Mouse (Mus musculus) ES-Bruce4 (cell line): ENCODE measurements around the gene Atf7. TPM values are rescaled to one million over a fixed set of nuclear protein-coding genes. Genes with fewer than 3 reads are reported as not detected.

Source experiments
- H3K27ac ChIP-seq: 2 replicates; pipeline ENCODE4 v1.5.1; 2012; ENCODE audit warnings: low read length, inconsistent platforms; ENCODE audit not compliant: insufficient read depth
- H3K27me3 ChIP-seq: 2 replicates; pipeline ENCODE4 v1.6.1; 2012; ENCODE audit warnings: mild to moderate bottlenecking, low read length, inconsistent platforms; ENCODE audit not compliant: control insufficient read depth, poor library complexity, insufficient read depth, severe bottlenecking
- H3K36me3 ChIP-seq: 2 replicates; pipeline ENCODE4 v1.6.1; 2012; ENCODE audit warnings: inconsistent platforms, mild to moderate bottlenecking, low read length, moderate library complexity; ENCODE audit not compliant: control insufficient read depth, poor library complexity, insufficient read depth, severe bottlenecking
- H3K4me1 ChIP-seq: one replicate; pipeline ENCODE4 v1.8.1; 2011; ENCODE audit warnings: low read length; ENCODE audit not compliant: control insufficient read depth, insufficient read depth
- H3K4me3 ChIP-seq: 2 replicates; pipeline ENCODE4 v1.5.1; 2011; ENCODE audit warnings: low read depth, mild to moderate bottlenecking, low read length
- H3K9ac ChIP-seq: 2 replicates; pipeline ENCODE4 v1.6.1; 2012; ENCODE audit warnings: low read depth, mild to moderate bottlenecking, inconsistent platforms; ENCODE audit not compliant: poor library complexity, severe bottlenecking
- H3K9me3 ChIP-seq: replicated peaks from 2 replicates; pipeline ENCODE4 v1.6.1; 2012; ENCODE audit warnings: mild to moderate bottlenecking, low read length, inconsistent platforms; ENCODE audit not compliant: control insufficient read depth, poor library complexity, insufficient read depth, severe bottlenecking
- CTCF ChIP-seq: IDR thresholded peaks from one replicate; pipeline ENCODE4 v1.8.1; 2011; ENCODE audit warnings: low read depth, low read length
- EP300 ChIP-seq: IDR thresholded peaks from 2 replicates; pipeline ENCODE4 v1.6.1; 2011; ENCODE audit warnings: low read depth, low read length; ENCODE audit not compliant: insufficient read depth
- POLR2A ChIP-seq: IDR thresholded peaks from one replicate; pipeline ENCODE4 v1.8.1; 2011; ENCODE audit warnings: low read length; ENCODE audit not compliant: insufficient read depth
- polyA plus RNA-seq: library from polyadenylated mRNA; stranded (reverse); fragments of >200 nt; gene quantifications from 2 replicates; pipeline ENCODE4 v1.2.4, GENCODE M21; 2011; ENCODE audit warnings: low read depth; ENCODE audit not compliant: missing spikeins, insufficient read depth, insufficient read length

Atf7 gene
- polyA plus RNA-seq, 1 experiment = 40.2 TPM

DNA sequence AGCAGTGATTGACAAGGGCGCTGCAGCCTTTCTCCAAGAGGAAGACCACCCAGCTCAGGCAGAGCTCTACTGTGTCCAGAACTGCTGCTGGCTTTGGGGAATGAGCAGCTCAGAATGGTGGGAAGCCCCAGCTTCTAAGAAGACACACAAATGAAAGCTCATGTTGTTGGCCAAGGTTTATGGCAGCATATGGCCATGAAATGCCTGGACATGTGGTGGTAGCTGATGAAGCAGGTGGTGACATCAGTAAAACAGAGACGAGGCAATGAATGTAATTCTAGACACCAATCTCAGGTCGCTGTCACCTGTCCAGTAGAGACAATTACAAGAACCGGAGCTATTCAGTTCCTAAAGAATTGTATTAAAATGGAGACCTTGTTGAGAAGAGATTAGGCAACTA, 80.5 kb downstream of the Atf7 start:
- H3K4me1 ChIP-seq = no peaks in the 10 kb centered on the region
- H3K9me3 ChIP-seq = no peaks in the 10 kb centered on the region
- H3K4me3 ChIP-seq = no peak overlapping the region
- TF ChIP-seq POLR2A = no peak
- TF ChIP-seq CTCF = no peak
- TF ChIP-seq EP300 = no peak
- peaks cover 2% of the 10 kb centered on the region; the same call in 1 of the 2 replicates for H3K36me3 ChIP-seq
- H3K9ac ChIP-seq = no peak overlapping the region
- H3K27ac ChIP-seq = no peak overlapping the region
- H3K27me3 ChIP-seq = no peaks in the 10 kb centered on the region

DNA sequence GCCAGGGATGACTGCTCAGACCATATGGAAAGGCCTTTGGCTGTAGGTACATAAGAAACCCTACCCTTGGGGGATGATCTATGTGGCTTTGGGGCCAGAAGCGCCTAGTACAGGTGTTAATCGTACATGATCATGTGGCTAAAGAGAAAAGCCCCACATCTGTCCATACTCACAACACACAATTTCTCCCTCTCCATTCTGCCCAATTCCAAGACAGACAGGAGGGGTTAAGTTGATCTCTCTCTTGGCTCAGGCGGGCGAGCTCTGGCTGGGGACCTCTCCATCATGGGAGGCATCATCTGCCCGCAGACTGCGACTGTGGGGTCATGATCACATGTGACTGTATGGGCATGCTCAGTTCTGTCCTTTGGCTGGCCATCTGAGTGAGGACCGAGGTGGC, 91.3 kb downstream of the Atf7 start:
- Histone ChIP-seq H3K4me1 (no peaks in the 10 kb centered on the region), H3K9ac (no peak overlapping the region), H3K9me3 (no peaks in the 10 kb centered on the region), H3K36me3 (peaks cover 2% of the 10 kb centered on the region), H3K4me3 (no peak overlapping the region), H3K27me3 (no peaks in the 10 kb centered on the region; the same call in 1 of the 2 replicates), H3K27ac (no peak overlapping the region)
- TF ChIP-seq CTCF (no peak), EP300 (no peak)

DNA sequence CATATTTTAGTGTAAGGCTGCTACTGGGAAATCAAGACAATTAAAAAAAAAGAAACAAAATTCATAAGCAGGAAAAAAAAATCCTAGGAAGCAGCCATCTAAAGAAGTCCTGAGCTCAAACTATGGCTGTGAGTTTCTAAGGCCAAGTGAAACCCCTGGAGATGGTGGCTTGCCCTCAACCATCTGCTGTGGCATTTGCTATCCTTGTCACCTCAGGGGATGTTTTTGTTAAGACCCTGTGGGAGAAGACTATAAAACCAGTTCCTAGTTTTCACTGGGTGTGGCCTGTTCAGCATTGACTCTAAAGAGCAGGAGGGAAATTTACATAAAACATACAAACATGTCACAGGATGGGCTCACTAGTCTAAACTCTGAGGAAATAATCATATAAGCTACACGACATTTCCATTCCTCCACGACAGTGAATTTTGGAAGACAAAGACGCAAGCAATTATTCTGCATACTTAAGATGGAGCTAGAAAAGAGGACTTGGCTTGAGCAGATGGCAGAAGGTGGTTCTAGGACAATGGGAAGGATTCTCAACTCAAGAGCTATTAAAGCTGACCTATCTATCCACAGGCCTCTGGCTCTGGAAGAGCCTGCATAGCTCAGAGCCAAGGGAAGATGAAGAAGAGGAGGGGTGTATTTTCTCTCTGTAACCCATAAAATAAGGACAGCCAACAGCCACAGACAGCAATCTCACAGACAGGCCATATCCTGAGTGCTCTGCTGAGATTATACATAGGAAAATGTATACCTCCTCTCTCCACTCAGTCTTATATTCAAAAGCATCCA, 93.0 kb downstream of the Atf7 start:
- H3K27me3 ChIP-seq = no peaks in the 10 kb centered on the region
- H3K27ac ChIP-seq = no peak overlapping the region
- H3K4me3 ChIP-seq = no peak overlapping the region
- no peak overlapping the region for H3K9ac ChIP-seq
- no peaks in the 10 kb centered on the region for H3K4me1 ChIP-seq
- H3K36me3 ChIP-seq = peaks cover 2% of the 10 kb centered on the region
- no peaks in the 10 kb centered on the region for H3K9me3 ChIP-seq
- no peak for TF ChIP-seq EP300
- no peak for TF ChIP-seq CTCF
- no peak for TF ChIP-seq POLR2A

DNA sequence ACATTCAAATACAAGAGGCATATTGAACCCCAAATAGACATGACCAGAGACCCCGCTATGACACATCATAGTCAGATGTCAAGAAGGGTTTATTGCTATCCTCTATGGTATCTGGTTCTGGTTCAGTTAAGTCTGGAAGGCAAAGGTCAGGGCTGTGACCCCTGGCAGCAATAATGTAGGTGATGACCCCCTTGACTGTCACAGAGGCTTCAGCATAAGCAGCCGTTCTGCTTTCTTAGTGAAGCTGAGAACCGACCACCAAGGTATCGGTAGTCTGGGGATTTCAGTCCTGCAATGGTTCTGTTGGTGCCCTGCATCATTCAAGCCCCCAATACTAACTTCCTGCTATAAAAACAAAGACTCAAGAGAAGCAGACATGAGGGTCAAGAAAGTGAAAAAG, 93.7 kb downstream of the Atf7 start:
- no peak overlapping the region for H3K9ac ChIP-seq
- no peaks in the 10 kb centered on the region for H3K4me1 ChIP-seq
- H3K4me3 ChIP-seq = no peak overlapping the region
- no peaks in the 10 kb centered on the region for H3K9me3 ChIP-seq
- TF ChIP-seq EP300 (no peak), POLR2A (no peak), CTCF (no peak)
- no peaks in the 10 kb centered on the region for H3K27me3 ChIP-seq
- peaks cover under 1% of the 10 kb centered on the region for H3K36me3 ChIP-seq
- H3K27ac ChIP-seq = no peak overlapping the region

DNA sequence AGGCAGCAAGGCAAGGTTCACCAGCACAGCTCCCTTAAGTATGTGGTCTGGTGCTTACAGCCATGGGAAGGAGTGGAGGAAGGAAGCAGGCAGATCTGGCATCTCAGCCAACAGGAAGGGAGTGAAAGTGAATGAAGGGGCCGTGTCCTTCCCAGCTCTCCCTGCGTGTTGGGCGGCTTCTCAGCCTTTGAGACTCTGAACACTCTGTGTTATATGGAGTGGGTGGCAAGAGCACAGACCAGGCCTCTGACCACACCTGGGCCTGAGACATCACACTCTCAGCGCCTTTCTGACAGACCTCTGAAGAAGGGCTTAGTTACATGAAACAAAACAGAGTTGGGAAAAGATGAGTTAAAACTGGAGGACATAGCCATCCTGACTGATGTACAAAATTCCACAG, 94.7 kb downstream of the Atf7 start:
- Histone ChIP-seq H3K36me3 (no peaks in the 10 kb centered on the region; the same call in none of the 2 replicates), H3K4me1 (no peaks in the 10 kb centered on the region), H3K4me3 (no peak overlapping the region), H3K9me3 (no peaks in the 10 kb centered on the region), H3K27ac (no peak overlapping the region), H3K27me3 (no peaks in the 10 kb centered on the region), H3K9ac (no peak overlapping the region)
- no peak for TF ChIP-seq CTCF
- TF ChIP-seq EP300 = no peak
- TF ChIP-seq POLR2A = no peak

DNA sequence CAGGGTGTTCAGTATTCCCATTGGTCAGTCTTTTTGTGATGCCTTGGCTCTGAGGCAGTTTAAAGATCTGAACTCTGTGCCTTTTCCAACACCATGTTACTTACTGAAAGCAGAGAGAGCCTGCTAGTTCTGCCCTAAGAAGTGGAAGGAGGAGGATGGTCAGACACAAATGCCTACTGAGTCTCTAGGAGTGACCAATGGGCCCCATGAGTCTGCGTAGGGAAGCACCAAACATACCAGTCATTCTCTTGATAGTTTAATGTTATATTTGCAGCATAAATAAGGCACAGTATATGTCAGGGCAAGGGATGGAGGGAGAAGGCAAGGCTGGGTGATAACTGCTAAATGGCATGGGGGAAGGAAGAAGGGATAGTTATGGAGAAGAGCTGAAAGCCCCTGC, 96.9 kb downstream of the Atf7 start:
- H3K4me3 ChIP-seq = no peak overlapping the region
- no peak overlapping the region for H3K9ac ChIP-seq
- H3K4me1 ChIP-seq = no peaks in the 10 kb centered on the region
- H3K36me3 ChIP-seq = peaks cover 3% of the 10 kb centered on the region; the same call in 1 of the 2 replicates
- H3K27me3 ChIP-seq = no peaks in the 10 kb centered on the region
- H3K9me3 ChIP-seq = no peaks in the 10 kb centered on the region
- no peak overlapping the region for H3K27ac ChIP-seq
- TF ChIP-seq CTCF = no peak
- no peak for TF ChIP-seq EP300
- TF ChIP-seq POLR2A = no peak
